Mouse (Mus musculus) right cerebral cortex, postnatal 10 days (tissue): ENCODE data around the gene Ercc6.

Experiments
- DNase-seq, 2 experiments: peaks; one replicate each; pipeline ENCODE4 v3.0.0; 2021; ENCODE audit warnings: low spot score in 2 of 2

The Ercc6 gene

GRCm38 (mm10) chr14:32572519-32572918 lies 59.2 kb downstream of the Ercc6 start:
- no peak for DNase-seq

GRCm38 (mm10) chr14:32578420-32578819 lies 65.1 kb downstream of the Ercc6 start:
- DNase-seq, result no peak

- DNase-seq, result no peak
Observed at GRCm38 (mm10) chr14:32583696-32584095, 70.4 kb downstream of the Ercc6 start.

- DNase-seq, result peak; percentile 86 to 88
Observed at GRCm38 (mm10) chr14:32587013-32587784, 73.9 kb downstream of the Ercc6 start.

- no peak for DNase-seq
Observed at GRCm38 (mm10) chr14:32590377-32590776, 77.1 kb downstream of the Ercc6 start.

GRCm38 (mm10) chr14:32597232-32598231 lies 84.2 kb downstream of the Ercc6 start:
- DNase-seq, result peak; percentile 44 to 49

- no peak for DNase-seq
Observed at GRCm38 (mm10) chr14:32598437-32599219, 85.3 kb downstream of the Ercc6 start.

- no peak for DNase-seq
Observed at GRCm38 (mm10) chr14:32599290-32600041, 86.1 kb downstream of the Ercc6 start, which contains the start of gene Prrxl1. Gene Prrxl1 (plus strand): TSS chr14:32599407.

GRCm38 (mm10) chr14:32600110-32600509 lies 86.8 kb downstream of the Ercc6 start:
- DNase-seq, result no peak

GRCm38 (mm10) chr14:32605508-32605907 lies 92.2 kb downstream of the Ercc6 start:
- no peak for DNase-seq

- DNase-seq, result no peak
Observed at GRCm38 (mm10) chr14:32606316-32606715, 93.0 kb downstream of the Ercc6 start.

- peak; percentile 50 to 52 for DNase-seq
Observed at GRCm38 (mm10) chr14:32609392-32609791, 96.1 kb downstream of the Ercc6 start.

- no peak for DNase-seq
Observed at GRCm38 (mm10) chr14:32617253-32617652, 103.9 kb downstream of the Ercc6 start.

GRCm38 (mm10) chr14:32624245-32624644 lies 110.9 kb downstream of the Ercc6 start:
- DNase-seq, result no peak

- DNase-seq, result no peak
Observed at GRCm38 (mm10) chr14:32624811-32625210, 111.5 kb downstream of the Ercc6 start.

- peak in 1 of 2 experiments; percentile 28 for DNase-seq
Observed at GRCm38 (mm10) chr14:32627271-32627670, 114.0 kb downstream of the Ercc6 start.

- DNase-seq, result peak; percentile 27 to 33
Observed at GRCm38 (mm10) chr14:32628584-32628983, 115.3 kb downstream of the Ercc6 start.
